Mouse (Mus musculus): ENCODE data around the gene Zfp334.
A peak's percentile ranks its signal among the peaks of the same experiment; 100 is the strongest.

Gene Zfp334

DNA sequence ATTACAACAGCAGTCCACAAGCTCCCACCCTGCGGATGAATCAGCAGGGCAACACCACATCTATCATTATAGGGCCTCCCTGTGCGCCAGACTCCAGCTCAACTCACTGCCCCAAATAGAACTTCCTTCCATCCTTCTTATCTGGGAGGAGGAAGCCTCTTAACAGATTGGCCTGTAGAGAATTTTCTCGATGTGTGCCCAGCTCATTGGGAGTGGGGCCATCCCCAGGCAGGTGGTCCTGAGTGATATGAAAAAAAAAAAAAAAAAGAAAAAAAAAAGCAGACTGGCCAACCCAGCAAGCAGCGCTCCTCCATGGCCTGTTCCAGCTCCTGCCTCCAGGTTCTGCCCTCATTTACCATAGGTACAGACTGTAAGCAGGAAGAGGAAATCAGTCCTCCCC lies 12.1 kb downstream of the Zfp334 start:
- no peak for DNase-seq (ENCODE audit: low spot score)

DNA sequence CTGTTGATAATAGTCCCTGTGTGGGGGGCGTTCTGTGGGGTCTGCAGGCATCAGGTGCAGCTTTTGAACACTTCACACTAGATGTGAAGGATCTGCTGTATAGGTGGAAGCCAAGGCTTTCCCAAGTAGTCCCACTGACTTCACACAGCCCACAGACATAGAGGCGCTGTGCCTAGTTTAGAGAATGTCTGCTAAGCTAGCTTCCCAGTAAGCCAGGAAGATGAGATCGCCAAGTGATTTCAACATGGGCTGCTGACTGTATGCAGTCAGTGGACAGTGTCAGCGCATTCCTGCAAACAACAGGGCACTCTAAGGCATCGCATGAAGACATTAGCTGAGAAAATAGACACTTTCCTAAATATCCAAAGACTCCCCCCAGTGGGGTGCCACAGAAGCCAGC lies 12.6 kb downstream of the Zfp334 start:
- DNase-seq (ENCODE audit: low spot score): no peak

DNA sequence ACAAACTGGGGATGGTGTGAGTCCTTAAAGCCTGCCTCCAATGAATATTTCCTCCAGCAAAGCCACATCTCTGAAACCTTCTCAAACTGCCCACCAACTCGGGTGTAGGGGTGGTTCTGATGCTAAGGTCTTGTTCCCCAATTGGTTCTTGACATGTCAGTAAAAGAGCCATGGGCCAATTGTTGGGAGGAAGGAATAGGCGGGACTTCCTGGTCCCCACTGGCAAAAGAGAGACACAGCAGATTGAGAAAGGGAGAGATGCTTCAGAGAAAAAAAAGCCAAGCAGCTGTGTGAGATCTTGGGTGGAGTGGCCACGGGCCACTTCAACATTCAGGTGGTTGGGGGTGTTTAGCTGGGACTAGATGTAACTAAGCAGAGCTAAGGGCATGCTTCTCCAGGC lies 17.0 kb downstream of the Zfp334 start:
- no peak for DNase-seq (ENCODE audit: low spot score)

DNA sequence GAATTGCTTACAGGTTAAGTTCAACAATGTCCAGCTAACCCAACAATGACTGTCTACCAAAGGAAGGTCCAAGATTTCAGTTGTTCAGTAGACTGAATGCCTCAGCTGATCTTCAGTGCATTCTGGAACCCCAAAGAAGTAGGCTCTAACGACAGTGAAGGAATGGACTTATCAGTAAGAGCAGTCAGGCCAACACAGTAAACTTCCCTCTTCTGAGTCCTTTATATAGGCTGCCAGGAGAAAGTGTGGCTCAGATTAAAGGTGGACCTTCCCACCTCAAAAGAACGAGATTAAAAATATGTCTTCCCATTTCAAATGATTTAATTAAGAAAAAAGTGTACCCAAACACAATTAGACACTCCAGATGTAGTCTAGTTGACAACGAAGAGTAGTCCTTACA lies 17.7 kb downstream of the Zfp334 start:
- DNase-seq (ENCODE audit: low spot score): no peak

DNA sequence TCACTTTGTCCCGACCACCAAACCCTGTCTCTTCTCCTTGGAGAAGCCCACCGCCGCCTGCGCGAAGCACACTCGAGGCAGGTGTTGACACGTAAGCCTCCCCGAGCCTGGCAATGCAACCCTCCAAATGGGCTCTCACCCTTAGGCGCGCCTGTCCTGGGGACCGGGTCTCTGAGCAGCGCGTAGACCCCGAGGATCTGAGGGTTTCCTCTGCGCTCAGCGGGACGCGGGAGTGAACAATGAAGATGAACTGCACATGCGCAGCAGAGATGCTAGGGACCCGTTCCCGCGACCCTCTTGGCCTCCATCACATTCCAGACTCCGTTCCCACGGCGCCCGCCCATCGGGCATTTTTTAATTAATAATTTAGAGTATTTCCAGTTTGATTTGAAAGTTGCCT lies 19.6 kb downstream of the Zfp334 start, which contains the start of gene Zfp663:
Zfp663 (minus strand) TSS at position 234 of the 400 bp plus-strand sequence.
- DNase-seq (ENCODE audit: low spot score): no peak

DNA sequence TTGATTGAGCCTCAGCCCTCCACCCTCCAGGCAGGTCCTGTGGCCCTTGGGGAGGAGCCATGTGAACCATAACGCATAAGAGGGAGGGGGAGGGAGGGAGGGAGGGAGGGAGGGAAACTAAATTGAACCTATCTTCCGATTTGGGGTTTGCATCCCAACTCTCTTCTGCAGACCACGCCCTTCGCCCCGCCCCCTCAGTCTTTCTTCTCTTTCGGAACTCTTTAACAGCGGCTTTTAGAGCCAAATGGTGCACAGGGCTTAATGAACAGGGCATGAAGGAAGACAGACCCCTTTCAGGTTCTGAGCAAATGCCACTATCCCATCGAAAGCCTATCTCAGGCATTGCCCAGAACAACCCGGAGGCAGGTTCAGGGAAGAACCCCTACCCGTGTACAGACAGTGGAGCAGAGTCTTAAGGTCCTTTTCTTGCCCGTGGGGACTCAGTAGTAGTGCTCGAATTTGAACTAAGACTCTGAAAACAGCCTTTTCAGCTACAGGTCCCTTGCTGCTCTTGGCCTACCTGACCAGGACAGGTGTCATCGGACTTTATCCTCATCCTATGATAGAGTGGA lies 20.1 kb downstream of the Zfp334 start:
- no peak for DNase-seq (ENCODE audit: low spot score)

DNA sequence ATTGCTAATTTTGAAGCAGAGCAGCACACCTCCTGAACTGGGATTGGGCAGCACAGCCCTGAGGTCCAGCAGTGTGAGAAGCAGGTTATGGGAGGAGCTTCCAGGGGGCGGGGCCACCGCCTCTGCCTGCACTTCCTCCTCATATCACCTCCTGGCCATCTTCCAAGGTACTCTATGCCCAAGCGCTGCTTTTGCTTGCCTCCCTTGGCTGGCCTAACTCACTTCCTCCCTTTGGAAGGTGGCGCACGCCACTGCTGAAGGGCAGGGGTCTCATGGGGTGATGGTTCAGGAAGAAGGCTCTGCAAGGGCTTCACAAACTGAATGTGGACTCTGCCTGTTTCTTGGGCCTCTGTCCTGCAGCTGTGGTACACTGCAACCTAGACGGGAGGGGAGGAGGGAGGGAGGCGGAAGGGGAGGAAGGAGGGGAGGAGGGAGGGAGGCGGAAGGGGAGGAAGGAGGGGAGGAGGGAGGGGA lies 21.0 kb downstream of the Zfp334 start:
- DNase-seq (ENCODE audit: low spot score): no peak

DNA sequence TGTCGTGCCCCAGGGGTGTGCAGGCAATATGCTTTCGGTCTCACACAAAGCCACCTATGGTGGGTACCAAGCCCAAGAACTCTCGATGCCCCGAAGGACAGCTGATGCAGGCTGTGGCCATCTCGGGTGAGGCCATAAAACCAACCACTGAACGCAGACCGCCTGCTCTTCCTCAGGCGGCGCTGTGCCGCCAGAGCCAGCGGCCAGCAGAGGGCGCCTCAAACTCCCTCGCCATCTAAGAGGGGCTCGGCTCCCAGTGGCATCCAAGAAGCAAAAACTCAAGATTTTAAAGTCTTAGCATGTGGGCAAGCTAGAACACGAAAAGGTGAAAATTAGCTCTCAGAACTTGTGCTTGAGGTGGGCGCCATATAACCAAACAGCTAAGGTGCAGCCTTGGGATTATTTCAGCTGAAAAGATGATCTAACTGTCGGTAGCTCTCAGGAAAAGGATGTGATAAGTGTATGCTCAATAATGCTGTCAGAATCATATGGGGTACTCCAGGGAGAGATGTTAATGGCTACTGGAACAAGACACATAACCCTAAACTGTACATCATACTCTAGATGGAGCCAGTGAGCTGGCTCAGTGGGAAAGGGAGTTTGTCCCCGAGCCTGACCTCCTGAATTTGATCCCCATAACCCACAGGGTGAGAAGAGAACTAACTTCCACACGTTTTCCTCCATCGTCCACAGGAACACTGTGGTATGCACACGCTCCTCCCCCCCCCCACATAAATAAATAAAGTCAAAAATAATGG lies 23.5 kb downstream of the Zfp334 start:
- DNase-seq (ENCODE audit: low spot score): peak; percentile 60

DNA sequence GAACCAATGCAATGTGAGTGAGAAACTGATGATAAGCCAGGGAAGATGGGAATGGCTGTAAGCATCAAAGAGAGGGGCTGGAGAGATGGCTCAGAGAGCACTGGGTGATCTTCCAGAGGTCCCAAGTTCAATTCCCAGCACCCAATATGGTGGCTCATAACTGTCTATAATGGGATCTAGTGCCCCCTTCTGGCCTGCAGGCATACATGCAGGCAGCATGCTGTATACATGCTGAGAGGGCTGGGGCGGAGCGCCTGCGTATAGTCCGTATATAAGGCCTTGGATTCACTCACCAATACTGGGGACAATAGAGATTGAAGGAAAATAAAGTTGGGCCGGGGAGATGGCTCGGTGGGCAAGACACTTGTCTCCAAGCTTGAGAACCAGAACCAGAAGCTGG lies 24.8 kb downstream of the Zfp334 start:
- no peak for DNase-seq (ENCODE audit: low spot score)

DNA sequence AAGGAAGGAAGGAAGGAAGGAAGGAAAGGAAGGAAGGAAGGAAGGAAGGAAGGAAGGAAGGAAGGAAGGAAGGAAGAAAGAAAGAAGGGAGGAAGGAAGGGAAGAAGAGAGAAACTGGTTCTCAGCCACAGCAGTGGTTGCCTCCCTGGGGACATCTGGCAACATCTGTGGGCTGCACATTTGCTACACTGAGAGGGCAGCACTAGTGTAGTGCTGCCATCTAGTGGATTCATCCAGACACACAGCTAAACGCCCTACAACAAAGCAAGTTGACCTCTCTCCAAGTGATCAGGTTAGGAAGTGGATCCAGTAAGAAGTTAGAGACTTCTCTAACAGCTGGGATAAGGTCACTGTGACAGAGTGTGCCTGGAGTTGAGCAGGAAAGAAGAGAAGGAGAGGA lies 27.2 kb downstream of the Zfp334 start:
- peak; percentile 73 for DNase-seq (ENCODE audit: low spot score)

DNA sequence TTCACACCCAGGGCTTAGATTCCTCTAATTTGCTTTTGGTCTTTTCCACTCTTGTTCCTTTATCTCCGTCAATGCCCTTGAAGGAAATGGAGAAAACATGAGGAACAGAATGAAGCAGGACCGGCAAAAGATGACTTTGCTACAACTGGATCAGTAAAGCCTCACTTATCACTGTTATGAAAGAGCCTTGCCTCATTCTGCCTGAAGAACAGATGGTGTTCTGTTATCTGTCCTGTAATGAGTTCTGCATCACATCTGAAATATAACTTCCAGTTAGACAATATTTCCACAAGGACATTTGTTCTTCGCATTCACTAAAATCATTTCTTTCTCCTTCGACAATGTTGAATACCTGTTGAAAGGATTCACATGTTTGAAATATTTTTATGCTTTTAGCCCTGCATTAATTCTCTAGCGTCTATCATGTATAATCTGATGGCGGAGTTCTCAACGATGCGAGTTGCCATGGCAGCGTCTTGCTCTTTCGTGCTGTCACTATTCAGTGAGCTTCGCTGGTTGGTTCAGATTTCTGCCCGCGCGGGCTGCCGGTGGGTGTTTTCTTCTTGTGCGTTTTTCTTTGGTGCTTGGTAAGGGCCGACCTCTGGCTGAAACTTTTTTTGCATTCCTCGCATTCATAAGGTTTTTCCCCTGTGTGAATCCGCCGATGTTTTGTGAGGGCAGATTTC lies 36.1 kb downstream of the Zfp334 start:
- no peak for DNase-seq (ENCODE audit: low spot score)

DNA sequence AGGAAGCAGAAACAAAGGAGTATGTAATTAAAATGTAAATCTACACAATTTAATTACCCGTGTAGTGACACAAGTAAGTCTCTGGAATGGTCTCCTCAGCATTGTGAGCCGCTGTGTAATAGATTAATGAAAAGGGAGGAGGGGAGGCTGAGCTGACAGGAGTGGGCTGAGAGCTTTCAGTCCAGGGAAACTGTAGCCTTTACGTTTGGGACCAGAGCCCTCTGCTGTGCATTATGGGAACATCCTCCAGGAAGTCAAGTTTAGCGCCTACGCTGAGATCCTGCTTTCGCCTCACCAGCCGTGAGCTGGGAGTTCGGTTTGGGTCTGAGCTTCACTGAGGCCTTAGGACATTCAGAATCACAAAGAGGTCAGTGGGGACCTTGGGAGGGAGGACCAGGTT lies 38.6 kb downstream of the Zfp334 start:
- DNase-seq (ENCODE audit: low spot score): no peak

DNA sequence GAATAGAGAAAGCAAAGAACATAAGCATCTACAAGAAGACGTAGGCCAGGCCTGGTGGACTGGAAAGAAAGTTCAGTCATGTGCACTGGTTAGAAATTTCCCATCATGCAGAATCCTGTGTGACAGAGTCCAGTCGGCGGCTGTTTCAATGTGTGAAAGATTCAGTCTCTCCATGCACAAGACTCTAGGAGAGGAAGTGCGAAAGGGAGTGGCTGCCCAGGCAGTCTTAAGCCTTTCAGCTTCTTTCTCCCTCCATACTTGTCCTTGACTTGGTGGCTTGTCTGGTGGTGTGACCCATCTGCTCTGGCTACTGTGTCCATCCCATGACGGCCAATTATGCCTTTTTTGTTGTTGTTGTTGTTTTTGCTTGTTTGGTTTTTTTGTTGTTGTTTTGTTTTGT lies 41.9 kb downstream of the Zfp334 start:
- DNase-seq (ENCODE audit: low spot score): no peak

DNA sequence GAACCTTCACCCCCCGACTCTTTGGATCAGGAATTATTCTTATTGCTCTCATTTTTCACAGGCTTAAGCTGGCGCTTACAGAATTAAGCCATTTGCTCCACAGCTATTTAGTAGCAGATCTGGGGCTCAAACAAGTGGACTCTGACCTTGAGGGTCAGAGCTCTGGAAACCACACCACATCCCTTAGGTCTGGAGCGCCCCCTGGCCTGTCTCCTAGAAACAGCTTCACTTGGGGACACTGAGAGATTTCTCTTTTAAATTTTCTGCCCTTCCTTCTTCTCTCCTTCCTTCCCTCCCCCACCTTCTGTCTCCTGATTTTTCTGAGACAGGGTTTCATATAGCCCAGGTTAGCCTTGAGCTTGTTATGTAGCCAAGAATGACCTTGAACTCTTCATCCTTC lies 50.9 kb downstream of the Zfp334 start:
- DNase-seq (ENCODE audit: low spot score): no peak

DNA sequence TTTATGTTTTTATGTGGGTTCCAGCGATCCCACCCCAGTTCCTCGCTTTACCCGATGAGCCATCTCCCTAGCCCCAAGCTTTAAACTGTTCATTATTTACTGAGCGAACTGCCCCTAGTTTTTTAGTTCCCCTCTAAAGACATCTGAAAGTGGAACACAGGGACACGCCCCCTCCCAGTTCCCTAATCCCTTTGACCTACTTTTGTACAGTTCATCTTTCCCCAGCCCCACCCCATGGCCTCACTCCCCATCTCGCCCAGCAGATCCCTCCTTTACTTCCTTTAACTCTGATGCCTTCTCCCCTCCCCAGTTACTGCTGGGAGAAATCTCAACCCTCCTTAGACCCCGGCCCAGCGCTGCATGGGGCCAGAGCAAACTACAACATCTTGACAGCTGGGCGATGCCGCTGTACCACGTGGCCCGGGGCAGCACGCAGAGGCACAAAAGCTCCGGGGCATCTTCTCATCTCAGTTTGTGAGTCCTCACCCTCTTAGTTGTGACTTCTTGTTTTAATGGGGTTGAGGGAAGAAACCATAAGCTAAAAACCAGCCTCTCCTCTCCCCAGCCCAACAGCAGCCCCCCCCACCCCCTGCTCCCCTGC lies 55.3 kb downstream of the Zfp334 start:
- DNase-seq (ENCODE audit: low spot score): no peak

DNA sequence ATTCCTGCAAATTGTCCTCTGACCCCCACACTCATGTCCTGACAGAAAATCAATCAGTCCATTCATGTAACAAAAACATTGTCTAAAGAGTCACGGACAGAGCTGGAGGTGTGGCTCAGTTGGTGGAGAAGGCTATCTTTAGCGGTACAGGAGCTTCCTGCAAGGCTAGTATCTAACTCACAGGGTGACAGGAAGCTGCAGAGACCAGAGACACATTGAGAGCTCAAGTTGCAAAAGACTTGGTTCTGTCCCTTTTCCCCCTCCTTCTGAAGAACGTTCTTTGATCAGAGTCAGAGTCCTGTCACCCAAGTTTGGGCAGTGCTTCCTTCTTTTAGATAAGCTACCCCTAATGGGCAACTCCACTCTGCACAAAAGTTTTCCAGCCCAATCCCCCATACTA lies 58.4 kb downstream of the Zfp334 start:
- DNase-seq (ENCODE audit: low spot score): no peak

DNA sequence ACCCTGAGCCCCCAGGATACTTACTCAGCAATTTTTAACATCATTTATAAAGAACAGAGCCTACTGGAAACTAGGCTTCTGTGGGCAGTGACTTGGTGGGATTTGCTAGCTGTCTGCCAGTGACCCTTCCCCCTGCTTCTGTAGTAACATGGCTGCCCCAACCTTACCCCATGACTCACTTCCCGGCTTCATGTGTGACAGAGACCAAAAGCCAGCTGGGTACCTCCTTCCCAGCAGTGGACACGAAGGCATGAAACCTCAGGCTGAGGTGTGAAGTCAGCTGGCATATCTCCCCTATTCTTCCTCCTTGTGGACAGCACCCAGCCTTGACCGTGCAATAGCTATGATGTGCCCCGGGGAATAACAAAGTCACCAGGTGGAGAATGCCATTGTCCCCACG lies 59.3 kb downstream of the Zfp334 start:
- no peak for DNase-seq (ENCODE audit: low spot score)

DNA sequence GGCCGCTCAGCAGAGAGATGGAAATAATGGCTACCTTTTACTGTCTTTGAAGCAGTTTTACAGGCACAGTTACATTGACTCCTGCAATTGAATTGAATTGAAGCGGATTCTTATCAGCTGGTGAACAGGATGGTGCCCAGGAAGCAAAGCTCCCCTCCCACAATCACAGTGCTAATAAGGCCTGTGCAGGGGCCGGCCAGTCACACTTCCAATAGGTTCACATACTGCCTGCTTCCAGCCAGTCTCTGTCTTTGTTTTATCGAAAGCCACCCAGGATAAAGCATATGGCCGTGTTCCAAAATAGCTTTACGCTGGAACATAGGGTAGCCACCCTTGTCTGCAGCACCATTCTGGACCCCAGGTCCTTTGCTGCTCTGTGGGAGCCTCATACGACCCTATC lies 60.7 kb downstream of the Zfp334 start:
- DNase-seq (ENCODE audit: low spot score): no peak

DNA sequence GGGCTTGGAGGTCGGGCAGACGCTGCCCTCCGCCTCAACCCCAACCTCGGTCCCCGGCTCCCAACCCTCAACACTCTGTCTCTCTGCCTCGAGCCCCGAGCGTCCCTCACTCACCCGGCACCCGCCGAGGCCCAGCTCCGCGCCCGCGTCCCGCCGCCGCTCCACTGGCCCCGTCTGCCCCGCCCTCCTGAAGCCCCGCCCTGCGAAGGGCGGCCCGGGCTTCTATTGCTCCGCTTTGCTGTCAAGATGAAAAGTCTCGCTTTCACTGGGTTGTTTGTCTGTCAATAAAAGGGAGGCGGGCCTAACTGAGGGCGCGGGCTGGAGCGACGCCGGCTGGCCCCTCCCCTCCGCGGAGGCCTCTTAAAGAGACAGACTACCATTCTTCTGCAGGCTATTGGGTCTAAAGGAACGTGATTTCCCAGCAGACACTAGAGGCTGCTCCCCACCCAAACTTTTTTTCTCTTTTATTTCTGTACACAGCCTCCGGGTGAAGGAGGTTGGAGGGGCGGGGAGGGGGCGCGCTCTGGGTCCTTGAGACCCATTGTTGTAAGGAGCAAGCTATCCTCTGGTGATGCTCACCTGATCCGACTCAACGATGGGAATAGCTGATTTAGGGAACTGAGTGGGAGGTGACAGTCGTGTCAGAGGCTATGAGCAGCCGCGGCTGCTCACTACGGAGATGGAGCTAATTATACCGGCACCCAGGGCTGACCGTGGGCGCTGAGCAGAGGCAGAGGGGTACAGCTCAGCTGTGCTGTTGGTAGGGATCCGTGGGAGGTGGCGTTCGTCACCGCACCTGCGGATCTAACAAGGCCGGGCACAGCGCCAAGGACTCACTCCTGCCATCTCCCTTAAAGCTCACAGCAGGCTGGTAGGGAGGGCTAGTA lies 61.5 kb downstream of the Zfp334 start, which contains the start of gene Elmo2:
Elmo2 (minus strand) TSS at position 176 of the 887 bp plus-strand sequence.
- DNase-seq (ENCODE audit: low spot score): peak; percentile 99

DNA sequence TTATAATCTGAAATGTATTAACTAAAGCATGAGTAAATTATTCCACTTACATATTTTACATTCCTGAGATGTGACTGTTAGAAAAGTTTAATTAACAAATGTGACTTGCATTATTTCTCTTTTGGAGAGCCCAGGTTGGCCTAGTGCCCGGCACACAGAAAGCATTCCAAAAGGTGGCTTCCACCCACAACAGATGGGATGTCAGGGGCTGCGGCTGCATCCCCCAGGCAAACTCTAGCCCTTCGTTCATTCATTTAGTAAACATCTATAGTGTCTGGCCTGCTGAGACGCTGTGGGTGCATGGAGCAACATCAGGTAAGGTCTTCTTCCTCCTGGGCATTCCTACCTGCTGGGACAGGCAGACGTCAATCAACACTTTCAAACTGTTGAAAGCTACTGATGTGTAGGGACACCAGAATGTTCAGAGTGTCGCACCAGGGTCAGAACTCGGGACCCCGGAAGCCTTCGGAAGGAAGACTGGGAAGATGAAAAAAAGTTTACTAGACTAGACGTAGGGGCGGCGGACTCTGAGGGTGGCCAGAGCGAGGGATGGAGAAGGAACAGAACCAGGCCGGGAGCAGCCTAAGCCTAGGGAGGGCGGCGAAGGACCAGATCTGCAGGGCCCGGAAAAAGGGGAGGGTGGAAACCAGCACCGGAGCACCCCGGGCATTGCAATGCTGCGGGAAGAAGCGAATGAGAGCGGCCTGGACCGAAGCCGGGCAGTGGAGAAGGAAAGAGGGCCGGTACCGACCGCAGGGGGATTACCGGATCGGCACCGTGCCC lies 62.3 kb downstream of the Zfp334 start:
- DNase-seq (ENCODE audit: low spot score): no peak
